Mouse (Mus musculus) liver, postnatal 0 days (tissue): ENCODE data around the gene Cfap70.

Experiments
- CTCF ChIP-seq: sonication (generic); IDR thresholded peaks from 2 replicates; pipeline ENCODE4 v1.5.1; 2016; ENCODE audit warnings: antibody characterized with exemption, low read depth
- EP300 ChIP-seq: IDR thresholded peaks from 2 replicates; pipeline ENCODE4 v1.6.1; 2016; ENCODE audit warnings: antibody characterized with exemption, low read depth, mild to moderate bottlenecking

GRCm38 (mm10) chr14:20398864-20399263 is 53.2 kb downstream of the Cfap70 start:
- no peak for TF ChIP-seq EP300
- TF ChIP-seq CTCF: peak; percentile 57
